Mouse (Mus musculus) gastrocnemius, adult 8-10 months (tissue): ENCODE measurements at regions not wholly inside any gene's neighbourhood (a gene's known extent, or its start where the extent isn't known, plus 50 kb on each side); places are given as distances from the start of the nearest gene placed in this dataset.

Source experiments
- DNase-seq, 2 experiments: peaks; one replicate each; pipeline ENCODE4 v3.0.0; 2022; ENCODE audit warnings: low spot score in 2 of 2

DNA sequence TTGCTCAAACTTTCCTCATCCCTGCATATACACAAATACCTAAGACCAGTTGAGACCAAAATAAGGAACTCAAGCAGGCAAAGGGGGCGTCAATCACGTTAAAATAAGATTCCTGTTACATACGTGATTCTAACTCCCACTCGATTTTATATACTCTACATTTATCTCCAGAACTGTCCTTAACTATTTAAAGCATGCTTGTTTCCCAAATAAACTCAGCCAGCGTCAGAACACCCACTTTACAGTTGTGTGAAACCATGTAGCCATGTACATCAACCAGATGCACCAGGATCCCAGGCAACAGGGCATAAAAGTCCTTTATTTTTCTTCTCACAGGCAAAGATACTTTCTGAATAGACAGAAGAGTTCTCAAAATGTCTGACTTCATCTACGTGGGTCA lies 61.5 kb downstream of the Ccna1 start:
- no peak for DNase-seq

DNA sequence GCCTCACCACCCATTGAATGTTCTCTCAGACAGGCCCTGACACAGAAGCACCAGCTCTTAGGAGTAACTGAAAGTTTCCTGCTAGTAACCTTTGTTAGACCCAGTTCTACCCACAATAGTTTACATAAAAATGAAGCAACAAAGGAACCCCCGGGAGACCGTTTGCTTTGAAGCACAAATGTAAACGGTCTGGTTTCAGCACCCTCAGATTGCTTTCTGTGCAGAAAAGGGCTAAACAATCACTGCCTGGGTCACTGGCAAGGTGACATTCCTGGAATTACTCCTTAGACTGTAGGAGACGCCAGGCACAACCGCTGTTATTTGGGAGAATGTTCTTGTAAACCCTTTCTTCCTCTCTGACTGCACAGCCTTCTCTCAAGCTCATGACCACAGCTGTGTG lies 65.2 kb downstream of the Ccna1 start:
- no peak for DNase-seq

DNA sequence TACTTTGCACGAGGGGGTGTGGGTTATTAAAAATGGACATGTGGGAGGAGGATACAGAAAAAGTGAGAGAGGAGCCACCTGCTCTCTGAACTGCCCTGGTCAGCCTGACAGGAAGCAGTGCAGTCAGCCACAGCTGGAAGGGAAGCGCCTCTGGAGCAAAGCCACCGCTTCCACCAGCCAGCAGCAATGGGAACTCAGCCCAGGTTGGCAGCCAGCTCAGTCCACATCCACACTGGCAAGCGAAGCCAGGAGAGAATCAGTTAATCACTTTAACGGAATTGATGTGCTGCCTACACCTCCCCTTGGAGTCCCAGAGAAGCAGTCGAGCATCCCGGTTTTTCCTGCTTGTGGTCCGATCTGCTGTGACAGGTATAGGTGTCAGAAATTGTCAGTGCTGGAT lies 65.9 kb downstream of the Ccna1 start:
- DNase-seq: peak in 1 of 2 experiments; percentile 31

DNA sequence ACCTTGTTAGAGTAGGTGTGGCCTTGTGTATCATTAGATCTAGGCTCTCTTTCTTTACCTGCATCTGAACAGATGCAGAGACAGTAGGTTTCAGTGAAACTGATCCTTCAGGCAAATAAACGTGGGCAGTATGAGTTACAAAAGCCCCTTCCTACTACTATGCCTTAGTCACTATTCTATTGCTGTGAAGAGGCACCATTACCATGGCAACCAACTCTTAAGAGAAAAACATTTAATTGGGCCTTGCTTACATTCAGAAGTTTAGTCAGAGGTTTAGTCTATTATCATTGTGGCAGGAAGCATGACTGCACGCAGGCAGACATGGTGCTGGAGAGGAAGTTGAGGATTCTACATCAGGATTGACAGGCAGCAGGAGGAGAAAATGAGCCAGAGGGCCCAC lies 65.8 kb upstream of the Sertm1 start:
- no peak for DNase-seq

DNA sequence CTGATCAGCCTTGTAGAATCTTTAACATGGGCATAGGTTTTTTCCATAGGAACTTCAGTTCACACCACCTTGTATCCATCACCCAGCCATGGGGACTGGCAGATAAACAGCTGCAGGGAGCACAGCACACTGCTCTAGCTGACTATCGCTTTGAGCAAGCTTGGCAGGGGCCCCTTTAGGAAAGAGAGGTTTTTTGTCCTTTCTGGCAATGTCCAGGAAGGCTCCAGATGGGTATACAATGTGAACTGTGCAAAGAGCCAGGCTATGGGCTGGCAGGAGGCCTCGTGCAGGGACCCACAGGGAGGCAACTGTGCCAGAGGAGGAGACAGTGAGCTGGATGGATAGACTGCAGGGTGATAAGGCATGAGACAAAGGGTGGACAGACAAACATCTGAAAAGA lies 64.6 kb upstream of the Sertm1 start:
- no peak for DNase-seq

DNA sequence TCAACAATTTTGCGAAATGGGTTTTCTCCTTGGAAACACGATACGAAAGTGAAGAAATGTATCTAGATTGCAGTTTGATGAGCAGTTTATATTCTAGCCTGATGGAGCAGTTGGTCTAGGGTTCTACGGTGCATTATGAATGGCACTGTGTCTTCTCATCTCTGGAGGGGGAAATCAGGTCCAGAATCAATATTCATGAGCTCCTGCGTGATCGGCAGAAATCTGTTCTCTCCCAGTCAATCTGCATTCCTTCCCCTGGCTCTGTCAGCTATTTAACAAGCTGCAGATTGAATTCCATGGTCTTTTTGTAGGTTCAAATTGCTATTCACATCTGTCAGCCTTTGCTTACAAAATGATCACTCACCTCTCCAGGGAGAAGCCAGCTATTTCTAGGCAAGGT lies 49.8 kb upstream of the Sertm1 start:
- no peak for DNase-seq
